20 mouse cellular contexts compared by ENCODE assay signal in genomic region chr6:120182160-120182559, GRCm38 (mm10).
DNase-seq lines count a peak whose midpoint lies in the region; ATAC-seq and TF ChIP-seq lines count a peak whose summit lies in the region.
"Had no signal": no experiment of that assay in that cellular context is flagged by ENCODE, and none has a peak within 500 bp of the region (broad histone marks: within the 10 kb centered on the region; RNA-seq: fewer than 3 reads in every experiment).

No protein-coding gene starts in this region.

- H3K27ac ChIP-seq in gastrocnemius, adult 2 months: peak overlapping the region; percentile 86
- no peak overlapping the region for H3K27ac ChIP-seq in heart, embryonic 12.5 days (ENCODE audit: poor library complexity, severe bottlenecking)
- H3K27ac ChIP-seq: hindbrain, embryonic 12.5 days; layer of hippocampus, adult 2 months; limb, embryonic 15.5 days had no signal

- peak; percentile 31; the same call in 1 of the 2 replicates for ATAC-seq in heart, embryonic 12.5 days (ENCODE audit: insufficient number of reproducible peaks, low FRiP score)
- ATAC-seq: forebrain, embryonic 16.5 days had no signal

- no peak for TF ChIP-seq CTCF in gastrocnemius, adult 2 months (IDR thresholded peaks at IDR 0.05)

- no peak overlapping the region for H3K4me2 ChIP-seq in heart, embryonic 12.5 days
- H3K4me2 ChIP-seq: hindbrain, embryonic 12.5 days; limb, embryonic 15.5 days had no signal

- 57% methylated on average over 5 of the region's 5 CpGs for WGBS in heart, embryonic 12.5 days

- H3K36me3 ChIP-seq in heart, embryonic 12.5 days: no peaks in the 10 kb centered on the region
- H3K36me3 ChIP-seq: hindbrain, embryonic 12.5 days; limb, embryonic 15.5 days had no signal

- no peaks in the 10 kb centered on the region for H3K9me3 ChIP-seq in heart, embryonic 12.5 days (replicated peaks)
- H3K9me3 ChIP-seq: hindbrain, embryonic 12.5 days; limb, embryonic 15.5 days had no signal

- peak overlapping the region; percentile 48; the same call in 1 of the 2 replicates for H3K4me3 ChIP-seq in gastrocnemius, adult 2 months
- no peak overlapping the region for H3K4me3 ChIP-seq in heart, embryonic 12.5 days
- H3K4me3 ChIP-seq: hindbrain, embryonic 12.5 days; layer of hippocampus, adult 2 months; limb, embryonic 15.5 days had no signal

- intact Hi-C loops in gastrocnemius, adult 2 months (cut with DNase I): loop anchor here (2.0 kb wide), 1 partner anchor 33 kb away; no protein-coding TSS in a partner anchor
- intact Hi-C loops in heart, postnatal 14 days (cut with DNase I): no loop called here

- H3K9ac ChIP-seq in heart, embryonic 12.5 days: no peak overlapping the region
- H3K9ac ChIP-seq: hindbrain, embryonic 12.5 days; limb, embryonic 15.5 days had no signal

- H3K4me1 ChIP-seq in heart, embryonic 12.5 days (replicated peaks): peaks cover 34% of the 10 kb centered on the region
- H3K4me1 ChIP-seq: hindbrain, embryonic 12.5 days had no signal

- peak; percentile 87 for DNase-seq in gastrocnemius, adult 2 months
- peak; percentile 62 for DNase-seq in gastrocnemius, postnatal 10 days
- peak; percentile 19 to 48 for DNase-seq in heart, postnatal 14 days
- DNase-seq in right cerebral cortex, postnatal 25 days: no peak
- no peak for DNase-seq in kidney, postnatal 10 days
- DNase-seq in cerebellum, adult 9-10 months: no peak
- DNase-seq: adrenal gland, adult 8-10 months; cerebellum, postnatal 25 days; embryo, embryonic 11 days; kidney, adult 2 months; kidney, postnatal 14 days; lung, adult 2 months; lung, postnatal 36 days; retina, postnatal 1 day; thymus, postnatal 25 days had no signal

- H3K27me3 ChIP-seq in heart, embryonic 12.5 days (replicated peaks): no peaks in the 10 kb centered on the region
- H3K27me3 ChIP-seq: hindbrain, embryonic 12.5 days; limb, embryonic 15.5 days had no signal

Comparison
In these comparisons a context has a peak if more than half of its experiments do, and no peak if none do; other contexts are left out.
1. DNase-seq: peak in gastrocnemius, adult 2 months (single experiment), gastrocnemius, postnatal 10 days (single experiment) and heart, postnatal 14 days (2 of 2); none in right cerebral cortex, postnatal 25 days (single experiment), kidney, postnatal 10 days (single experiment) and cerebellum, adult 9-10 months (single experiment).